Mouse (Mus musculus): ENCODE measurements around the gene Gm5089.
A peak's percentile ranks its signal among the peaks of the same experiment; 100 is the strongest.

Gene Gm5089

GRCm38 (mm10) chr14:122463734-122464341, 12.9 kb upstream of the Gm5089 start:
- peak; percentile 67 to 78 for DNase-seq

- DNase-seq = peak; percentile 68 to 71
These were observed 12.3 kb upstream of the Gm5089 start for GRCm38 (mm10) chr14:122463080-122463691.

- DNase-seq = peak; percentile 21 to 60
These were observed 11.8 kb upstream of the Gm5089 start for GRCm38 (mm10) chr14:122462689-122463079.

GRCm38 (mm10) chr14:122461966-122462365, 11.1 kb upstream of the Gm5089 start:
- DNase-seq = peak; percentile 27 to 53

- no peak for DNase-seq
These were observed 10.6 kb upstream of the Gm5089 start for GRCm38 (mm10) chr14:122461500-122461899.

GRCm38 (mm10) chr14:122460226-122460625, 9.3 kb upstream of the Gm5089 start:
- DNase-seq = peak; percentile 14 to 34

- no peak for DNase-seq
These were observed 8.9 kb upstream of the Gm5089 start for GRCm38 (mm10) chr14:122459776-122460175.

GRCm38 (mm10) chr14:122459332-122459731, 8.4 kb upstream of the Gm5089 start:
- peak in 1 of 2 experiments; percentile 48 for DNase-seq

GRCm38 (mm10) chr14:122455562-122455958, 4.6 kb upstream of the Gm5089 start:
- no peak for DNase-seq

- DNase-seq = peak; percentile 15 to 32
These were observed 4.1 kb upstream of the Gm5089 start for GRCm38 (mm10) chr14:122454901-122455561.

- DNase-seq = peak in 1 of 2 experiments; percentile 33
These were observed 3.3 kb upstream of the Gm5089 start for GRCm38 (mm10) chr14:122453996-122454738.

GRCm38 (mm10) chr14:122453388-122453995, 2.6 kb upstream of the Gm5089 start:
- DNase-seq = peak; percentile 47 to 68

- peak in 1 of 2 experiments; percentile 19 for DNase-seq
These were observed 1.9 kb upstream of the Gm5089 start for GRCm38 (mm10) chr14:122452701-122453387.

- DNase-seq = no peak
These were observed 733 bp upstream of the Gm5089 start for GRCm38 (mm10) chr14:122451551-122452145.

- DNase-seq = peak; percentile 29 to 52
These were observed 1.1 kb downstream of the Gm5089 start for GRCm38 (mm10) chr14:122449601-122450495.

- no peak for DNase-seq
These were observed 14.1 kb downstream of the Gm5089 start for GRCm38 (mm10) chr14:122436850-122437249.

- no peak for DNase-seq
These were observed 16.9 kb downstream of the Gm5089 start for GRCm38 (mm10) chr14:122434039-122434438.

GRCm38 (mm10) chr14:122432558-122432957, 18.4 kb downstream of the Gm5089 start:
- no peak for DNase-seq

GRCm38 (mm10) chr14:122427654-122428053, 23.3 kb downstream of the Gm5089 start:
- DNase-seq = no peak

- no peak for DNase-seq
These were observed 23.7 kb downstream of the Gm5089 start for GRCm38 (mm10) chr14:122427204-122427560.

All from cerebellum, adult 18-20 months (tissue).